Mouse (Mus musculus) heart, embryonic 11.5 days (tissue): ENCODE data around the gene Sox6. TPM values are rescaled to one million over a fixed set of nuclear protein-coding genes. Genes with fewer than 3 reads are reported as not detected.
A peak's percentile ranks its signal among the peaks of the same experiment; 100 is the strongest.

Experiments
- ATAC-seq: fragments of 200-750 bp; cut with Nextera tagmentation; replicated peaks from 2 replicates; pipeline ENCODE4 v1.8.0; 2017; ENCODE audit warnings: moderate library complexity; ENCODE audit not compliant: insufficient number of reproducible peaks, low FRiP score, low TSS enrichment
- H3K27ac ChIP-seq: fragments of 300-500 bp; sonication (generic); 2 replicates; pipeline ENCODE4 v1.5.1; 2014; ENCODE audit warnings: mild to moderate bottlenecking, low read depth, low read length
- H3K27me3 ChIP-seq: fragments of 300-500 bp; sonication (generic); 2 replicates; pipeline ENCODE4 v1.6.1; 2014; ENCODE audit warnings: mild to moderate bottlenecking, low read length, mixed read lengths; ENCODE audit not compliant: control insufficient read depth, insufficient read depth
- H3K36me3 ChIP-seq: fragments of 300-500 bp; sonication (generic); 2 replicates; pipeline ENCODE4 v1.6.1; 2014; ENCODE audit warnings: mild to moderate bottlenecking, low read length, moderate library complexity, mixed read lengths; ENCODE audit not compliant: control insufficient read depth, insufficient read depth
- H3K4me1 ChIP-seq: fragments of 300-500 bp; sonication (generic); 2 replicates; pipeline ENCODE4 v1.6.1; 2014; ENCODE audit warnings: low read length; ENCODE audit not compliant: control insufficient read depth, insufficient read depth
- H3K4me2 ChIP-seq: fragments of 300-500 bp; sonication (generic); 2 replicates; pipeline ENCODE4 v1.6.1; 2014; ENCODE audit warnings: mild to moderate bottlenecking, moderate library complexity
- H3K4me3 ChIP-seq: fragments of 300-500 bp; sonication (generic); 2 replicates; pipeline ENCODE4 v1.5.1; 2014; ENCODE audit warnings: low read depth, low read length
- H3K9ac ChIP-seq: fragments of 300-500 bp; sonication (generic); 2 replicates; pipeline ENCODE4 v1.6.1; 2014; ENCODE audit warnings: mild to moderate bottlenecking, low read depth, low read length, moderate library complexity
- H3K9me3 ChIP-seq: fragments of 300-500 bp; sonication (generic); replicated peaks from 2 replicates; pipeline ENCODE4 v1.6.1; 2016; ENCODE audit warnings: low read length; ENCODE audit not compliant: control insufficient read depth
- WGBS: fragments of 180-500 bp; shearing (Covaris S2); extraction: QIAGEN DNeasy Blood & Tissue Kit; methylation state at CpG from one replicate; pipeline ENCODE4 v1.1.7; 2014; ENCODE audit not compliant: insufficient replicate concordance; 5-methylcytosine and 5-hydroxymethylcytosine counted together
- polyA plus RNA-seq: library from polyadenylated mRNA; unstranded; fragments of >200 nt; fragmentation: Nextera tagmentation; extraction: Ambion mirVana; gene quantifications from 2 replicates; pipeline ENCODE4 v1.2.1, GENCODE M21; 2014

Sox6 gene
- polyA plus RNA-seq, 1 experiment from 2014 or later = 45.1 TPM

GRCm38 (mm10) chr7:115895028-115895671 lies 143.4 kb downstream of the Sox6 start:
- WGBS = 80% methylated on average over 4 of the region's 4 CpGs
- H3K27me3 ChIP-seq = no peaks in the 10 kb centered on the region
- peaks cover 8% of the 10 kb centered on the region for H3K4me1 ChIP-seq
- H3K27ac ChIP-seq = no peak overlapping the region; the same call in 1 of the 2 replicates
- no peaks in the 10 kb centered on the region for H3K36me3 ChIP-seq
- no peak overlapping the region for H3K4me2 ChIP-seq
- H3K9me3 ChIP-seq = no peaks in the 10 kb centered on the region
- no peak; the same call in 1 of the 2 replicates for ATAC-seq
- no peak overlapping the region for H3K4me3 ChIP-seq
- no peak overlapping the region for H3K9ac ChIP-seq

GRCm38 (mm10) chr7:115891482-115891881 lies 147.1 kb downstream of the Sox6 start:
- WGBS = 72% methylated on average over 3 of the region's 3 CpGs
- ATAC-seq = no peak

GRCm38 (mm10) chr7:115889926-115890325 lies 148.7 kb downstream of the Sox6 start:
- no peak overlapping the region for H3K27ac ChIP-seq
- no peak overlapping the region for H3K4me3 ChIP-seq
- no peak overlapping the region for H3K9ac ChIP-seq
- H3K9me3 ChIP-seq = no peaks in the 10 kb centered on the region
- no peak overlapping the region for H3K4me2 ChIP-seq
- WGBS = 87% methylated on average over 7 of the region's 7 CpGs
- H3K4me1 ChIP-seq = peaks cover 3% of the 10 kb centered on the region
- no peaks in the 10 kb centered on the region for H3K36me3 ChIP-seq
- no peak for ATAC-seq
- no peaks in the 10 kb centered on the region for H3K27me3 ChIP-seq

More at GRCm38 (mm10) chr7:115891482-115891881, 147.1 kb downstream of the Sox6 start:
- no peak overlapping the region for H3K9ac ChIP-seq
- H3K9me3 ChIP-seq = no peaks in the 10 kb centered on the region
- H3K4me2 ChIP-seq = no peak overlapping the region
- H3K27me3 ChIP-seq = no peaks in the 10 kb centered on the region
- H3K27ac ChIP-seq = no peak overlapping the region
- H3K4me3 ChIP-seq = no peak overlapping the region
- no peaks in the 10 kb centered on the region for H3K36me3 ChIP-seq
- H3K4me1 ChIP-seq = peaks cover 8% of the 10 kb centered on the region

- Histone ChIP-seq H3K4me3 (no peak overlapping the region), H3K27ac (no peak overlapping the region), H3K4me2 (no peak overlapping the region), H3K4me1 (no peaks in the 10 kb centered on the region), H3K27me3 (no peaks in the 10 kb centered on the region), H3K9me3 (no peaks in the 10 kb centered on the region), H3K36me3 (no peaks in the 10 kb centered on the region), H3K9ac (no peak overlapping the region)
- 93% methylated on average over 1 of the region's 1 CpGs for WGBS
- no peak for ATAC-seq
Measured at GRCm38 (mm10) chr7:115888561-115888960, 150.0 kb downstream of the Sox6 start.

- no peaks in the 10 kb centered on the region for H3K27me3 ChIP-seq
- H3K4me1 ChIP-seq = no peaks in the 10 kb centered on the region
- no peaks in the 10 kb centered on the region for H3K9me3 ChIP-seq
- no peak overlapping the region for H3K4me2 ChIP-seq
- no peak for ATAC-seq
- no peak overlapping the region for H3K4me3 ChIP-seq
- no peaks in the 10 kb centered on the region for H3K36me3 ChIP-seq
- no peak overlapping the region for H3K9ac ChIP-seq
- WGBS = 63% methylated on average over 7 of the region's 7 CpGs
- H3K27ac ChIP-seq = no peak overlapping the region
Measured at GRCm38 (mm10) chr7:115888120-115888519, 150.5 kb downstream of the Sox6 start.

GRCm38 (mm10) chr7:115872903-115873302 lies 165.7 kb downstream of the Sox6 start:
- no peak overlapping the region for H3K4me3 ChIP-seq
- H3K36me3 ChIP-seq = no peaks in the 10 kb centered on the region
- no peak overlapping the region for H3K4me2 ChIP-seq
- H3K27me3 ChIP-seq = no peaks in the 10 kb centered on the region
- H3K9ac ChIP-seq = no peak overlapping the region
- ATAC-seq = no peak
- WGBS = 66% methylated on average over 2 of the region's 2 CpGs
- peaks cover under 1% of the 10 kb centered on the region; the same call in 1 of the 2 replicates for H3K4me1 ChIP-seq
- no peak overlapping the region for H3K27ac ChIP-seq
- no peaks in the 10 kb centered on the region for H3K9me3 ChIP-seq

- H3K4me2 ChIP-seq = no peak overlapping the region
- H3K4me1 ChIP-seq = peaks cover 19% of the 10 kb centered on the region
- 70% methylated on average over 2 of the region's 2 CpGs for WGBS
- H3K4me3 ChIP-seq = no peak overlapping the region
- ATAC-seq = no peak
- no peak overlapping the region for H3K9ac ChIP-seq
- no peaks in the 10 kb centered on the region for H3K36me3 ChIP-seq
- no peaks in the 10 kb centered on the region for H3K27me3 ChIP-seq
- H3K9me3 ChIP-seq = no peaks in the 10 kb centered on the region
- H3K27ac ChIP-seq = no peak overlapping the region
Measured at GRCm38 (mm10) chr7:115868504-115868903, 170.1 kb downstream of the Sox6 start.

- Histone ChIP-seq H3K4me1 (peaks cover 19% of the 10 kb centered on the region), H3K9me3 (no peaks in the 10 kb centered on the region), H3K36me3 (no peaks in the 10 kb centered on the region), H3K4me3 (no peak overlapping the region), H3K9ac (no peak overlapping the region), H3K27me3 (no peaks in the 10 kb centered on the region), H3K4me2 (peak overlapping the region; percentile 12; the same call in 1 of the 2 replicates), H3K27ac (no peak overlapping the region)
- no peak for ATAC-seq
- 45% methylated on average over 10 of the region's 10 CpGs for WGBS
Measured at GRCm38 (mm10) chr7:115867518-115868270, 170.9 kb downstream of the Sox6 start.
